Mouse (Mus musculus) heart, embryonic 11.5 days (tissue): ENCODE results near the gene Prdm5. TPM values are rescaled to one million over a fixed set of nuclear protein-coding genes. Genes with fewer than 3 reads are reported as not detected.

Experiments
- ATAC-seq: fragments of 200-750 bp; cut with Nextera tagmentation; replicated peaks from 2 replicates; pipeline ENCODE4 v1.8.0; 2017; ENCODE audit warnings: moderate library complexity; ENCODE audit not compliant: insufficient number of reproducible peaks, low FRiP score, low TSS enrichment
- H3K27ac ChIP-seq: fragments of 300-500 bp; sonication (generic); 2 replicates; pipeline ENCODE4 v1.5.1; 2014; ENCODE audit warnings: mild to moderate bottlenecking, low read depth, low read length
- H3K27me3 ChIP-seq: fragments of 300-500 bp; sonication (generic); 2 replicates; pipeline ENCODE4 v1.6.1; 2014; ENCODE audit warnings: mild to moderate bottlenecking, low read length, mixed read lengths; ENCODE audit not compliant: control insufficient read depth, insufficient read depth
- H3K36me3 ChIP-seq: fragments of 300-500 bp; sonication (generic); 2 replicates; pipeline ENCODE4 v1.6.1; 2014; ENCODE audit warnings: mild to moderate bottlenecking, low read length, moderate library complexity, mixed read lengths; ENCODE audit not compliant: control insufficient read depth, insufficient read depth
- H3K4me1 ChIP-seq: fragments of 300-500 bp; sonication (generic); 2 replicates; pipeline ENCODE4 v1.6.1; 2014; ENCODE audit warnings: low read length; ENCODE audit not compliant: control insufficient read depth, insufficient read depth
- H3K4me2 ChIP-seq: fragments of 300-500 bp; sonication (generic); 2 replicates; pipeline ENCODE4 v1.6.1; 2014; ENCODE audit warnings: mild to moderate bottlenecking, moderate library complexity
- H3K4me3 ChIP-seq: fragments of 300-500 bp; sonication (generic); 2 replicates; pipeline ENCODE4 v1.5.1; 2014; ENCODE audit warnings: low read depth, low read length
- H3K9ac ChIP-seq: fragments of 300-500 bp; sonication (generic); 2 replicates; pipeline ENCODE4 v1.6.1; 2014; ENCODE audit warnings: mild to moderate bottlenecking, low read depth, low read length, moderate library complexity
- H3K9me3 ChIP-seq: fragments of 300-500 bp; sonication (generic); replicated peaks from 2 replicates; pipeline ENCODE4 v1.6.1; 2016; ENCODE audit warnings: low read length; ENCODE audit not compliant: control insufficient read depth
- WGBS: fragments of 180-500 bp; shearing (Covaris S2); extraction: QIAGEN DNeasy Blood & Tissue Kit; methylation state at CpG from one replicate; pipeline ENCODE4 v1.1.7; 2014; ENCODE audit not compliant: insufficient replicate concordance; 5-methylcytosine and 5-hydroxymethylcytosine counted together
- polyA plus RNA-seq: library from polyadenylated mRNA; unstranded; fragments of >200 nt; fragmentation: Nextera tagmentation; extraction: Ambion mirVana; gene quantifications from 2 replicates; pipeline ENCODE4 v1.2.1, GENCODE M21; 2014

The Prdm5 gene
- polyA plus RNA-seq, 1 experiment from 2014 or later: 14.6 TPM

GRCm38 (mm10) chr6:65925737-65926333, 147.0 kb downstream of the Prdm5 start:
- H3K27me3 ChIP-seq: no peaks in the 10 kb centered on the region
- WGBS: 75% methylated on average over 3 of the region's 3 CpGs
- ATAC-seq: no peak

GRCm38 (mm10) chr6:65930523-65930922, 151.7 kb downstream of the Prdm5 start:
- no peak overlapping the region for H3K4me3 ChIP-seq
- no peak for ATAC-seq
- 83% methylated on average over 1 of the region's 1 CpGs for WGBS

More at GRCm38 (mm10) chr6:65925737-65926333, 147.0 kb downstream of the Prdm5 start:
- Histone ChIP-seq H3K4me1 (no peaks in the 10 kb centered on the region), H3K27ac (no peak overlapping the region), H3K9me3 (no peaks in the 10 kb centered on the region), H3K9ac (no peak overlapping the region), H3K4me2 (no peak overlapping the region), H3K36me3 (no peaks in the 10 kb centered on the region), H3K4me3 (no peak overlapping the region)

GRCm38 (mm10) chr6:65932776-65933175, 154.0 kb downstream of the Prdm5 start:
- no peak for ATAC-seq
- H3K36me3 ChIP-seq: no peaks in the 10 kb centered on the region
- no peaks in the 10 kb centered on the region for H3K4me1 ChIP-seq
- no peak overlapping the region for H3K4me2 ChIP-seq
- H3K4me3 ChIP-seq: no peak overlapping the region
- WGBS: 80% methylated on average over 1 of the region's 1 CpGs
- H3K9ac ChIP-seq: no peak overlapping the region
- H3K27ac ChIP-seq: no peak overlapping the region
- no peaks in the 10 kb centered on the region for H3K27me3 ChIP-seq
- H3K9me3 ChIP-seq: no peaks in the 10 kb centered on the region

More at GRCm38 (mm10) chr6:65930523-65930922, 151.7 kb downstream of the Prdm5 start:
- Histone ChIP-seq H3K27ac (no peak overlapping the region), H3K9ac (no peak overlapping the region), H3K36me3 (no peaks in the 10 kb centered on the region), H3K27me3 (no peaks in the 10 kb centered on the region), H3K9me3 (no peaks in the 10 kb centered on the region), H3K4me2 (no peak overlapping the region), H3K4me1 (no peaks in the 10 kb centered on the region)

- Histone ChIP-seq H3K4me2 (no peak overlapping the region), H3K9ac (no peak overlapping the region), H3K4me3 (no peak overlapping the region), H3K9me3 (no peaks in the 10 kb centered on the region), H3K36me3 (no peaks in the 10 kb centered on the region), H3K27me3 (no peaks in the 10 kb centered on the region), H3K27ac (no peak overlapping the region), H3K4me1 (no peaks in the 10 kb centered on the region)
- WGBS: 68% methylated on average over 4 of the region's 4 CpGs
- ATAC-seq: no peak
Observed at GRCm38 (mm10) chr6:65933177-65933576, 154.4 kb downstream of the Prdm5 start.

GRCm38 (mm10) chr6:65935566-65936281, 156.9 kb downstream of the Prdm5 start:
- H3K4me3 ChIP-seq: no peak overlapping the region
- H3K4me2 ChIP-seq: no peak overlapping the region
- H3K27ac ChIP-seq: no peak overlapping the region
- no peak for ATAC-seq
- no peaks in the 10 kb centered on the region for H3K36me3 ChIP-seq
- H3K9ac ChIP-seq: no peak overlapping the region
- H3K4me1 ChIP-seq: no peaks in the 10 kb centered on the region
- no peaks in the 10 kb centered on the region for H3K9me3 ChIP-seq
- 85% methylated on average over 7 of the region's 7 CpGs for WGBS
- no peaks in the 10 kb centered on the region for H3K27me3 ChIP-seq

GRCm38 (mm10) chr6:65950492-65950891, 171.7 kb downstream of the Prdm5 start:
- Histone ChIP-seq H3K36me3 (no peaks in the 10 kb centered on the region), H3K4me1 (no peaks in the 10 kb centered on the region), H3K27ac (no peak overlapping the region), H3K9me3 (no peaks in the 10 kb centered on the region), H3K4me3 (no peak overlapping the region), H3K4me2 (no peak overlapping the region), H3K27me3 (no peaks in the 10 kb centered on the region), H3K9ac (no peak overlapping the region)
- ATAC-seq: no peak
- WGBS: 86% methylated on average over 6 of the region's 6 CpGs

GRCm38 (mm10) chr6:65952309-65952708, 173.5 kb downstream of the Prdm5 start, which contains the start of gene 4930544G11Rik:
Gene 4930544G11Rik (plus strand): TSS chr6:65952609.
- H3K27me3 ChIP-seq: no peaks in the 10 kb centered on the region
- no peaks in the 10 kb centered on the region for H3K4me1 ChIP-seq
- no peak within 1 kb of the TSS for H3K27ac ChIP-seq
- no peak within 1 kb of the TSS for H3K4me3 ChIP-seq
- 88% methylated on average over 10 of the region's 10 CpGs for WGBS
- H3K36me3 ChIP-seq: no peaks in the 10 kb centered on the region
- ATAC-seq: no peak
- H3K4me2 ChIP-seq: no peak within 1 kb of the TSS
- no peak within 1 kb of the TSS for H3K9ac ChIP-seq
- H3K9me3 ChIP-seq: no peaks in the 10 kb centered on the region

GRCm38 (mm10) chr6:65969386-65970111, 190.8 kb downstream of the Prdm5 start:
- 52% methylated on average over 6 of the region's 6 CpGs for WGBS
- Histone ChIP-seq H3K36me3 (no peaks in the 10 kb centered on the region), H3K9me3 (no peaks in the 10 kb centered on the region), H3K4me3 (no peak overlapping the region), H3K4me1 (no peaks in the 10 kb centered on the region), H3K27me3 (no peaks in the 10 kb centered on the region), H3K4me2 (no peak overlapping the region), H3K9ac (no peak overlapping the region), H3K27ac (no peak overlapping the region)
- no peak for ATAC-seq
